Mouse (Mus musculus): ENCODE data around the gene Ndufa8. TPM values are rescaled to one million over a fixed set of nuclear protein-coding genes. Genes with fewer than 3 reads are reported as not detected.

Ndufa8 gene
- polyA plus RNA-seq, 1 experiment from 2014 or later, result 215 TPM

DNA sequence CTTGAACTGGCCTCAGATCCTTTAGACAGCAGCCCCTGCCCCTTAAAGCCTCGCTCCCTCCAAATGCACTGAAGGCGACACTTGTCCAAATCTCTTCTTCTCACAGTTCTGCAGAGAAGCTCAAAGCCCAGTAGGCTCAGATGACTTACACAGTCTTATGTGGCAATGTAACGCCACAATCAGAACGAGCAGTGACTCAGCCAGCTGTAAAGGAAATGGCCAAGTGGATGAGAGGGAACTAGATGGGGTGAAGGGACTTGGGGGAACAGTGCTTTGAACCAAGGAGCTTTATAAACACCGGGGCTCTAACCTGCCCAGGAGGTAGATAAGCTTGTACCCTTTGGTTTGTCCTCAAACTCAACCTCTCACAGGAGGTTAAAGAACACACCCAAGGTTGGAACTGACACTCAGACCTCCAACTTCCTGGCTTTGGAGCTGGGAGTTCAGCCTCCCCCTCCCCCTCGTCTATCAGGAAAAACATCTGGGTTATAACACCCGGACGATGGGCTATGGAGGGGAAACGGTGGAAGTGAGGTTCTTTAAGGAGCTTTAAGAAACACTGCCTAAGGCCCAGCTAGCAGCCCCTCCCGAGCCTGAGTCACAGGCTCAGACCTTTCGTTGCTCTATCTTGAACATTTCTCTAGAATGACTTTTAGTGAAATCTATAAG lies 13.7 kb downstream of the Ndufa8 start:
- H3K36me3 ChIP-seq (replicated peaks), result peaks cover 49% of the 10 kb centered on the region
- H3K4me3 ChIP-seq, result no peak overlapping the region
- H3K27ac ChIP-seq (replicated peaks), result no peak overlapping the region
- H3K4me1 ChIP-seq, result peaks cover 11% of the 10 kb centered on the region
- H3K9me3 ChIP-seq, result 0 out of 2 replicates have a peak, but pooled peaks cover 7% of the 10 kb centered on the region
- no peaks in the 10 kb centered on the region for H3K27me3 ChIP-seq (replicated peaks; ENCODE audit: low read depth, poor library complexity, severe bottlenecking)
- no peak for DNase-seq (ENCODE audit: low spot score)
- 69% methylated on average over 11 of the region's 11 CpGs for WGBS

GRCm38 (mm10) chr2:36034898-36035297 lies 14.3 kb downstream of the Ndufa8 start:
- peaks cover 49% of the 10 kb centered on the region for H3K36me3 ChIP-seq (replicated peaks)
- H3K4me1 ChIP-seq, result peaks cover 11% of the 10 kb centered on the region
- no peak overlapping the region for H3K4me3 ChIP-seq
- no peaks in the 10 kb centered on the region for H3K27me3 ChIP-seq (replicated peaks; ENCODE audit: low read depth, poor library complexity, severe bottlenecking)
- DNase-seq (ENCODE audit: low spot score), result no peak
- H3K9me3 ChIP-seq, result 0 out of 2 replicates have a peak, but pooled peaks cover 7% of the 10 kb centered on the region
- no peak overlapping the region for H3K27ac ChIP-seq (replicated peaks)
- 90% methylated on average over 7 of the region's 7 CpGs for WGBS

GRCm38 (mm10) chr2:36033966-36034365 lies 15.2 kb downstream of the Ndufa8 start:
- Histone ChIP-seq H3K36me3 (replicated peaks) (peaks cover 41% of the 10 kb centered on the region), H3K4me3 (no peak overlapping the region), H3K9me3 (0 out of 2 replicates have a peak, but pooled peaks cover 7% of the 10 kb centered on the region), H3K4me1 (peaks cover 5% of the 10 kb centered on the region; the same call in 1 of the 2 replicates), H3K27ac (replicated peaks) (no peak overlapping the region), H3K27me3 (replicated peaks; ENCODE audit: low read depth, poor library complexity, severe bottlenecking) (no peaks in the 10 kb centered on the region)
- DNase-seq (ENCODE audit: low spot score), result no peak
- WGBS, result 65% methylated on average over 7 of the region's 7 CpGs

- H3K36me3 ChIP-seq (replicated peaks), result peaks cover 32% of the 10 kb centered on the region
- no peaks in the 10 kb centered on the region for H3K27me3 ChIP-seq (replicated peaks; ENCODE audit: low read depth, poor library complexity, severe bottlenecking)
- DNase-seq (ENCODE audit: low spot score), result no peak
- 0 out of 2 replicates have a peak, but pooled peaks cover 7% of the 10 kb centered on the region for H3K9me3 ChIP-seq
- WGBS, result 81% methylated on average over 7 of the region's 7 CpGs
- H3K4me1 ChIP-seq, result peaks cover 5% of the 10 kb centered on the region; the same call in 1 of the 2 replicates
- H3K4me3 ChIP-seq, result no peak overlapping the region
- no peak overlapping the region for H3K27ac ChIP-seq (replicated peaks)
Observed at GRCm38 (mm10) chr2:36032884-36033283, 16.3 kb downstream of the Ndufa8 start.

- H3K4me1 ChIP-seq, result peaks cover 12% of the 10 kb centered on the region
Observed at GRCm38 (mm10) chr2:36023291-36023690, 25.9 kb downstream of the Ndufa8 start.

GRCm38 (mm10) chr2:36021385-36022159 lies 27.6 kb downstream of the Ndufa8 start:
- Histone ChIP-seq H3K4me1 (peaks cover 12% of the 10 kb centered on the region), H3K27me3 (replicated peaks; ENCODE audit: low read depth, poor library complexity, severe bottlenecking) (peaks cover 34% of the 10 kb centered on the region), H3K27ac (replicated peaks) (peak overlapping the region; percentile 57; the same call in 1 of the 2 replicates), H3K9me3 (no peaks in the 10 kb centered on the region), H3K36me3 (replicated peaks) (no peaks in the 10 kb centered on the region), H3K4me3 (peak overlapping the region; percentile 51)
- WGBS, result 9% methylated on average over 32 of the region's 32 CpGs
- peak; percentile 85 for DNase-seq (ENCODE audit: low spot score)

More at GRCm38 (mm10) chr2:36023291-36023690, 25.9 kb downstream of the Ndufa8 start:
- no peak for DNase-seq (ENCODE audit: low spot score)
- WGBS, result 57% methylated on average over 3 of the region's 3 CpGs
- H3K4me3 ChIP-seq, result no peak overlapping the region
- no peaks in the 10 kb centered on the region for H3K9me3 ChIP-seq
- no peaks in the 10 kb centered on the region for H3K36me3 ChIP-seq (replicated peaks)
- no peak overlapping the region for H3K27ac ChIP-seq (replicated peaks)
- H3K27me3 ChIP-seq (replicated peaks; ENCODE audit: low read depth, poor library complexity, severe bottlenecking), result peaks cover 34% of the 10 kb centered on the region

DNA sequence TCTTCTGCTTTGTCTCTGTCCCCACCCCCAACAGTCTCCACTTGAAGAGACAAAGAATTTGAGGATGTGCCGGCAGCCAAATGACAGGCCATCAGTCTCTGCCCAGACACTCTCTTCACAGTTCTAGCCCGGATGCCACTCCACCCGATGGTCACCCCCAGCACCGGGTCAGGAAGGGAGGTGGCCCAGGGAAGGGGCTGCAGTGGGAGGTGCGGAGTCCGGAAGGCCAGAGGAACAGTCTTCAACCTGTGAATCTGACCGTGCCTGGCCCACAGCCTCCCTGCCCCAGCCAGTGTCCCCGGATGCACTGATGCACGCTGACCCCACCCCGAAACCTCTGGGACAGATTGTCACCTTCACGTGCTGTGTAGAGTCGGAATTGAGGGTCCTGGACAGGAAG lies 36.2 kb downstream of the Ndufa8 start:
- H3K4me1 ChIP-seq, result peaks cover 24% of the 10 kb centered on the region
- WGBS, result 68% methylated on average over 12 of the region's 12 CpGs
- H3K36me3 ChIP-seq (replicated peaks), result no peaks in the 10 kb centered on the region
- DNase-seq (ENCODE audit: low spot score), result no peak
- 0 out of 2 replicates have a peak overlapping the region, but pooled peaks have one; percentile 15 for H3K27ac ChIP-seq (replicated peaks)
- H3K4me3 ChIP-seq, result no peak overlapping the region
- H3K9me3 ChIP-seq, result no peaks in the 10 kb centered on the region; the same call in 1 of the 2 replicates
- peaks cover 43% of the 10 kb centered on the region for H3K27me3 ChIP-seq (replicated peaks; ENCODE audit: low read depth, poor library complexity, severe bottlenecking)

GRCm38 (mm10) chr2:36011331-36011825 lies 37.8 kb downstream of the Ndufa8 start:
- Histone ChIP-seq H3K27me3 (replicated peaks; ENCODE audit: low read depth, poor library complexity, severe bottlenecking) (peaks cover 48% of the 10 kb centered on the region), H3K27ac (replicated peaks) (peak overlapping the region; percentile 75), H3K36me3 (replicated peaks) (no peaks in the 10 kb centered on the region), H3K4me1 (peaks cover 24% of the 10 kb centered on the region), H3K4me3 (peak overlapping the region; percentile 63), H3K9me3 (no peaks in the 10 kb centered on the region; the same call in 1 of the 2 replicates)
- WGBS, result under 1% methylated on average over 44 of the region's 44 CpGs
- peak; percentile 64 for DNase-seq (ENCODE audit: low spot score)

GRCm38 (mm10) chr2:36010579-36010978 lies 38.6 kb downstream of the Ndufa8 start:
- no peaks in the 10 kb centered on the region; the same call in 1 of the 2 replicates for H3K9me3 ChIP-seq
- H3K36me3 ChIP-seq (replicated peaks), result no peaks in the 10 kb centered on the region
- H3K27me3 ChIP-seq (replicated peaks; ENCODE audit: low read depth, poor library complexity, severe bottlenecking), result peaks cover 56% of the 10 kb centered on the region
- peak overlapping the region; percentile 63 for H3K4me3 ChIP-seq
- 39% methylated on average over 8 of the region's 8 CpGs for WGBS
- peaks cover 24% of the 10 kb centered on the region for H3K4me1 ChIP-seq
- peak; percentile 39 for DNase-seq (ENCODE audit: low spot score)
- H3K27ac ChIP-seq (replicated peaks), result peak overlapping the region; percentile 75

GRCm38 (mm10) chr2:36009386-36009785 lies 39.8 kb downstream of the Ndufa8 start:
- no peaks in the 10 kb centered on the region for H3K36me3 ChIP-seq (replicated peaks)
- DNase-seq (ENCODE audit: low spot score), result peak; percentile 87
- peaks cover 26% of the 10 kb centered on the region for H3K4me1 ChIP-seq
- H3K4me3 ChIP-seq, result no peak overlapping the region
- H3K9me3 ChIP-seq, result no peaks in the 10 kb centered on the region; the same call in 1 of the 2 replicates
- peaks cover 66% of the 10 kb centered on the region for H3K27me3 ChIP-seq (replicated peaks; ENCODE audit: low read depth, poor library complexity, severe bottlenecking)
- H3K27ac ChIP-seq (replicated peaks), result no peak overlapping the region
- WGBS, result 26% methylated on average over 4 of the region's 4 CpGs

DNA sequence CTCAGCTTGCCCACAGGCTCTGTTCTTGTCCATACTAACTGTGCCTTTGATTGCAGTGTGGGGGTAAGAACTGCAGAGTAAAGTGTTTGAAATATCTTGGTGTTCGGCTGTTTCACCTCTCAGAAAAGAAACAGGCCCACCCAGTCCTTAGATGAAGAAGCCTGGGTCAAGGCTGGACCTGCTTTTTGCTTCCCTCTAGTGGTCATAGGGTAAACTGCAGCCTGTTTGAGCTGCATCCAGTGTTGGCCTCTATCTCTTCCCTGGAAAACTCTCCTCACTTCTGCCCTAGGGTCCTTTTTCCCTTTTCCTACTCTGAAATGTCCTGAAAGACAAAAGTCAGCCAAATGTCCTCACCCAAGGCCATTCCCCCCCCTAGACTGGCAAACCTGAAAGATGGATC lies 41.1 kb downstream of the Ndufa8 start:
- peaks cover 29% of the 10 kb centered on the region for H3K4me1 ChIP-seq
- H3K27ac ChIP-seq (replicated peaks), result no peak overlapping the region
- no peak overlapping the region for H3K4me3 ChIP-seq
- DNase-seq (ENCODE audit: low spot score), result peak; percentile 66
- WGBS, result 35% methylated on average over 1 of the region's 1 CpGs
- H3K9me3 ChIP-seq, result no peaks in the 10 kb centered on the region
- H3K27me3 ChIP-seq (replicated peaks; ENCODE audit: low read depth, poor library complexity, severe bottlenecking), result peaks cover 70% of the 10 kb centered on the region
- no peaks in the 10 kb centered on the region for H3K36me3 ChIP-seq (replicated peaks)

GRCm38 (mm10) chr2:36002188-36002587 lies 47.0 kb downstream of the Ndufa8 start:
- WGBS, result 43% methylated on average over 6 of the region's 6 CpGs

More at GRCm38 (mm10) chr2:36002188-36002587, 47.0 kb downstream of the Ndufa8 start:
- Histone ChIP-seq H3K27me3 (replicated peaks; ENCODE audit: low read depth, poor library complexity, severe bottlenecking) (peaks cover 43% of the 10 kb centered on the region), H3K36me3 (replicated peaks) (no peaks in the 10 kb centered on the region), H3K4me3 (no peak overlapping the region), H3K9me3 (no peaks in the 10 kb centered on the region), H3K4me1 (peaks cover 5% of the 10 kb centered on the region; the same call in 1 of the 2 replicates), H3K27ac (replicated peaks) (no peak overlapping the region)
- no peak for DNase-seq (ENCODE audit: low spot score)
